Mouse (Mus musculus) cerebellum, adult 2 months (tissue): ENCODE data around the gene 1700088E04Rik.

Experiments
- CTCF ChIP-seq: fragments of 200-500 bp; IDR thresholded peaks from 2 replicates; pipeline ENCODE4 v1.5.1; 2011; ENCODE audit warnings: low read depth, mild to moderate bottlenecking, control low read depth, low read length, moderate library complexity, borderline replicate concordance; ENCODE audit not compliant: insufficient read depth
- POLR2A ChIP-seq: fragments of 200-500 bp; IDR thresholded peaks from 2 replicates; pipeline ENCODE4 v1.6.1; 2011; ENCODE audit warnings: low read length, control low read depth, borderline replicate concordance; ENCODE audit not compliant: insufficient read depth

DNA sequence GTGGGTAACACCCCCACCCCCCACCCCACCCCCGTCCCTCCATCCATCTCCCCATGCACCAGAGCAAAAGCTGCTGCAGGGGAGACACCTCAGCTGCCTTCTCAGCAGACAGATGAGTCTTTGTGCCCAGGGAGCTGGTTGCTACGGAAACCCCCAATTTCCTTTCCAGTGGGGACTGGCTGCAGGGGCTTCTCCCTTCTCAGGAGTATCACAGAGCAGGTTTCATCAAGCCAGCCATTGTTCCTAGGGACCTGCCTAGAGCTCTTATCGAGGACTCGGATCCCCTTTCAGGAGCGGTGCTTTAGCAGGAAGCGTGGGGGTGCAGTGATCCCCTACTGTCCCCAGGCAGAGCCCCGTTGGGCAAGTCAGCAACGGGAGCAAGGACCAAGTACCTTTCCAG lies 10.8 kb upstream of the 1700088E04Rik start:
- TF ChIP-seq CTCF (no peak), POLR2A (no peak)
